Mouse (Mus musculus) neural tube, embryonic 14.5 days (tissue): Measurements from ENCODE around the gene Crip1. TPM values are rescaled to one million over a fixed set of nuclear protein-coding genes. Genes with fewer than 3 reads are reported as not detected.

ENCODE experiments used
- ATAC-seq: fragments of 200-750 bp; cut with Nextera tagmentation; 2 replicates; pipeline ENCODE4 v1.8.0; 2017; ENCODE audit warnings: low read depth, mild to moderate bottlenecking, moderate TSS enrichment, moderate library complexity
- H3K27ac ChIP-seq: fragments of 300-500 bp; sonication (generic); 2 replicates; pipeline ENCODE4 v1.5.1; 2014; ENCODE audit warnings: low read depth, mild to moderate bottlenecking, control low read depth, low read length, moderate library complexity, mixed read lengths
- H3K27me3 ChIP-seq: fragments of 300-500 bp; sonication (generic); 2 replicates; pipeline ENCODE4 v1.6.1; 2014; ENCODE audit warnings: low read length; ENCODE audit not compliant: control insufficient read depth, insufficient read depth
- H3K36me3 ChIP-seq: fragments of 300-500 bp; sonication (generic); 2 replicates; pipeline ENCODE4 v1.6.1; 2014; ENCODE audit warnings: low read length, mixed read lengths; ENCODE audit not compliant: control insufficient read depth, insufficient read depth
- H3K4me1 ChIP-seq: fragments of 300-500 bp; sonication (generic); 2 replicates; pipeline ENCODE4 v1.6.1; 2014; ENCODE audit warnings: low read length; ENCODE audit not compliant: control insufficient read depth, insufficient read depth
- H3K4me2 ChIP-seq: fragments of 300-500 bp; sonication (generic); 2 replicates; pipeline ENCODE4 v1.6.1; 2014; ENCODE audit warnings: mild to moderate bottlenecking, low read depth, low read length, control low read depth
- H3K4me3 ChIP-seq: fragments of 300-500 bp; sonication (generic); 2 replicates; pipeline ENCODE4 v1.5.1; 2014; ENCODE audit warnings: low read depth, low read length, control low read depth, mixed read lengths
- H3K9ac ChIP-seq: fragments of 300-500 bp; sonication (generic); replicated peaks from 2 replicates; pipeline ENCODE4 v1.6.1; 2014; ENCODE audit warnings: low read depth, mild to moderate bottlenecking, control low read depth, low read length, mixed read lengths
- H3K9me3 ChIP-seq: fragments of 300-500 bp; sonication (generic); 2 replicates; pipeline ENCODE4 v1.6.1; 2016; ENCODE audit warnings: low read length; ENCODE audit not compliant: control insufficient read depth
- WGBS: fragments of 180-500 bp; shearing (Covaris S2); extraction: QIAGEN DNeasy Blood & Tissue Kit; methylation state at CpG from one replicate; pipeline ENCODE4 v1.1.7; 2014; 5-methylcytosine and 5-hydroxymethylcytosine counted together
- polyA plus RNA-seq: library from polyadenylated mRNA; unstranded; fragments of >200 nt; fragmentation: Nextera tagmentation; extraction: Ambion mirVana; gene quantifications from 2 replicates; pipeline ENCODE4 v1.2.1, GENCODE M21; 2014

Gene Crip1
- polyA plus RNA-seq, 1 experiment from 2014 or later: 11.7 TPM

GRCm38 (mm10) chr12:113155887-113156539 lies 9.9 kb downstream of the Crip1 start, which contains the start of gene Tedc1:
Tedc1 (plus strand) TSS chr12:113156421.
- peak within 1 kb of the TSS; percentile 6; the same call in 1 of the 2 replicates for H3K27ac ChIP-seq
- no peaks in the 10 kb centered on the region for H3K9me3 ChIP-seq
- peaks cover 10% of the 10 kb centered on the region for H3K4me1 ChIP-seq
- H3K4me3 ChIP-seq: peak within 1 kb of the TSS; percentile 52
- ATAC-seq: peak; percentile 96
- no peaks in the 10 kb centered on the region for H3K27me3 ChIP-seq
- H3K9ac ChIP-seq: peak within 1 kb of the TSS; percentile 39
- no peaks in the 10 kb centered on the region for H3K36me3 ChIP-seq
- under 1% methylated on average over 46 of the region's 46 CpGs for WGBS
- peak within 1 kb of the TSS; percentile 67 for H3K4me2 ChIP-seq

- Histone ChIP-seq H3K4me3 (peak overlapping the region; percentile 52), H3K4me2 (peak overlapping the region; percentile 67), H3K27me3 (no peaks in the 10 kb centered on the region), H3K9ac (peak overlapping the region; percentile 39), H3K36me3 (no peaks in the 10 kb centered on the region), H3K9me3 (no peaks in the 10 kb centered on the region), H3K27ac (no peak overlapping the region), H3K4me1 (peaks cover 10% of the 10 kb centered on the region)
- no peak for ATAC-seq
- under 1% methylated on average over 23 of the region's 23 CpGs for WGBS
Measured at GRCm38 (mm10) chr12:113156540-113156929, 10.4 kb downstream of the Crip1 start.

DNA sequence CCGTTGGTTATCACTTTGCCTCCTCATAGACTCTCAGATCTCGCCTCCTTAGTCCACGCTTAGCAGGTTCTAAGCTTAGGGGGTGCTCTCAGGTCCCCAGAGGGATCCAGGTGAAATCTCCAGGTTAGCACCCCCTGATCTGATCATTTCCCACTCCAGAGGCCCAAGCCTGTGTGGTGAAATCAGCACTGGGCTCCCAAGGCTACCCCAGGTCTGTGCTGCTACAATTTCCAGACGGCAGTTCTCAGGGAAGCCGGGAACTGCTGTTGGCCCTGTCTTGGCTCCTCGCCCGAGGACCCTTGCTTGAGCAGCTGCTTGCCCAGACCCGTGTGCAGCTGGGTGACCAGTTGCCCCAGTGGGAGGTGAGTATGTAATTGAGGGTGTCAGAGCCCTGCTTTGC lies 10.9 kb downstream of the Crip1 start:
- ATAC-seq: no peak
- peaks cover 7% of the 10 kb centered on the region for H3K4me1 ChIP-seq
- H3K4me2 ChIP-seq: peak overlapping the region; percentile 67
- 37% methylated on average over 8 of the region's 8 CpGs for WGBS
- no peak overlapping the region for H3K9ac ChIP-seq
- no peak overlapping the region for H3K27ac ChIP-seq
- H3K27me3 ChIP-seq: no peaks in the 10 kb centered on the region
- H3K9me3 ChIP-seq: no peaks in the 10 kb centered on the region
- H3K4me3 ChIP-seq: peak overlapping the region; percentile 52; the same call in 1 of the 2 replicates
- no peaks in the 10 kb centered on the region for H3K36me3 ChIP-seq

- no peak for ATAC-seq
- H3K27me3 ChIP-seq: no peaks in the 10 kb centered on the region
- H3K9ac ChIP-seq: no peak overlapping the region
- no peak overlapping the region for H3K4me3 ChIP-seq
- peaks cover 7% of the 10 kb centered on the region for H3K4me1 ChIP-seq
- no peaks in the 10 kb centered on the region for H3K9me3 ChIP-seq
- H3K36me3 ChIP-seq: no peaks in the 10 kb centered on the region
- WGBS: 93% methylated on average over 8 of the region's 8 CpGs
- no peak overlapping the region for H3K4me2 ChIP-seq
- no peak overlapping the region for H3K27ac ChIP-seq
Measured at GRCm38 (mm10) chr12:113157521-113157920, 11.4 kb downstream of the Crip1 start.

- peaks cover 7% of the 10 kb centered on the region for H3K4me1 ChIP-seq
- no peak for ATAC-seq
- WGBS: 93% methylated on average over 8 of the region's 8 CpGs
- H3K36me3 ChIP-seq: no peaks in the 10 kb centered on the region
- H3K4me2 ChIP-seq: no peak overlapping the region
- H3K4me3 ChIP-seq: no peak overlapping the region
- H3K27ac ChIP-seq: no peak overlapping the region
- H3K27me3 ChIP-seq: no peaks in the 10 kb centered on the region
- H3K9me3 ChIP-seq: no peaks in the 10 kb centered on the region
- no peak overlapping the region for H3K9ac ChIP-seq
Measured at GRCm38 (mm10) chr12:113157971-113158370, 11.9 kb downstream of the Crip1 start.

DNA sequence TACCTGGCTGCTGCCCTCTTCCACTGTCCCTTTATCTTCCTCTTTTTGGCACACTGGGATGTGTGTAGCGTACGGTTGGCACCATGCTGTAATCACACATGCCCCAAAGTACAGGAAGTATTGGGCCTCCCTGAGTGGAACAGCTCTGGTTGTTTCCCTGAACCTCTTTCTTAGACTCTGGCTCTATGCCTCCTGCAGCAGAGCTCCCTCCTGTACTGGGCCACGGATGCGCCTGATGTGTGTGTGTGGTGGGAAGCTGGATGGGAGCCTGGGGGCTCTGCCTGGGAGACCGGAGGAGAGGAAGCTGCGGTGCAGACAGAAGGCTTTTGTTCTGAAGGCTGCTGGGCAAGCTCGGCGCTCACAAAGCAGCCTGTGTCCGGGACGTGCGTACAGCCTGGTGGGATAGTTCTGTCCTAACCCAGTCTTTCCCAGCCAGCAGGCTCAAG lies 17.5 kb downstream of the Crip1 start:
- no peaks in the 10 kb centered on the region for H3K27me3 ChIP-seq
- H3K9ac ChIP-seq: no peak overlapping the region
- H3K4me3 ChIP-seq: no peak overlapping the region
- peak; percentile 80 for ATAC-seq
- H3K4me2 ChIP-seq: no peak overlapping the region
- no peaks in the 10 kb centered on the region for H3K9me3 ChIP-seq
- H3K4me1 ChIP-seq: no peaks in the 10 kb centered on the region
- WGBS: 72% methylated on average over 11 of the region's 11 CpGs
- no peaks in the 10 kb centered on the region; the same call in 1 of the 2 replicates for H3K36me3 ChIP-seq
- H3K27ac ChIP-seq: peak overlapping the region; percentile 78

- no peaks in the 10 kb centered on the region; the same call in 1 of the 2 replicates for H3K36me3 ChIP-seq
- H3K9me3 ChIP-seq: no peaks in the 10 kb centered on the region
- ATAC-seq: no peak
- 85% methylated on average over 9 of the region's 9 CpGs for WGBS
- no peak overlapping the region for H3K4me3 ChIP-seq
- no peak overlapping the region for H3K4me2 ChIP-seq
- H3K9ac ChIP-seq: no peak overlapping the region
- H3K4me1 ChIP-seq: no peaks in the 10 kb centered on the region
- no peak overlapping the region for H3K27ac ChIP-seq
- no peaks in the 10 kb centered on the region for H3K27me3 ChIP-seq
Measured at GRCm38 (mm10) chr12:113168031-113168536, 22.0 kb downstream of the Crip1 start.

DNA sequence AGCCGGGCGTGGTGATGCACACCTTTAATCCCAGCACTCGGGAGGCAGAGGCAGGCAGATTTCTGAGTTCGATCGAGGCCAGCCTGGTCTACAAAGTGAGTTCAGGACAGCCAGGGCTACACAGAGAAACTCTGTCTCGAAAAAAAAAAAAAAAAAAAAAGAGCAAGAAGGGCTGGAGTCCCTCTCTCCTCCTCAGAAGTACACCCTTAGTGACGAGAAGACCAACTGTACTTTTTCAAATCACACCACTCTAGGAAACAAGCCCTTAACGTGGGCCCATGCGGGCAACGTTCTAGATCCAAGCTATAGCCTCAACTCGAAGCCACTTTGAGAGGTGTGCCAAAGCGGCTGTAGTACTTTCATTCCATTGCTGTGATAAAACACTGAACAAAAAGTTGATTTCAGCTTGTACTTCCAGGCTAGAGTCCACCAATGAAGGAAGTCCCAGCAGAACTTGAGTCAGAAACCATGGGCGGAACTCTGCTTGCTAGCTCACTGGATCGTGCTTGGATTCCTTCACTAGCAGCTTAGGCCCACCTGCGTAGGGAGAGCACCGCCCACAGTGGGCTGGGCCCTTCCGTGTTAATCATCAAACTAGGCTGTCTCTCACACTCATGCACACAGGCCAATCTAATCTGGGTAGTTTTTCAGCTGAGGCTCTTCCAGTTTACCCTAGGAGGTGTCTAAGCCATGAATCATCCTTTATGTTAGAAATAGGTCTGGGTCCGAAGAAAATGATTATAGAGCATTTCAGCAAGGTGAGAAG lies 31.0 kb downstream of the Crip1 start:
- WGBS: 92% methylated on average over 18 of the region's 18 CpGs
- Histone ChIP-seq H3K4me1 (no peaks in the 10 kb centered on the region), H3K4me3 (no peak overlapping the region)

DNA sequence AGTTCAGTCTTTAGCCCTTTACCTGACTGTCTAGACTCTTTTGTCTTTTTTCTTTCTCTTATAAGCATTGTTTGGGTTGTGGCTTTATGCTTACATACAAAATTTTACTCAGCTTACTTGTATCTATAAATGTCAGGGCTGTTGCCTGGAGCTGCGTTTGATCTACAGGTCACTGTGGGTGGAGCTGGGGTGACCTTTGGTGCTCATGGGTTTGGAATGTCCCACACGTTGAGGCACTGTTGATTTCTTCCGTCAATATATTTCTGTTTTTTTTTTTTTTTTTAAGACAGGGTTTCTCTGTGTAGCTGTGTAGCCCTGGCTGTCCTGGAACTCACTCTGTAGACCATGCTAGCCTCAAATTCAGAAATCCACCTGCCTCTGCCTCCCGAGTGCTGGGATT lies 34.9 kb downstream of the Crip1 start:
- H3K27ac ChIP-seq: no peak overlapping the region
- H3K4me2 ChIP-seq: no peak overlapping the region
- no peaks in the 10 kb centered on the region for H3K36me3 ChIP-seq
- ATAC-seq: no peak
- H3K4me1 ChIP-seq: no peaks in the 10 kb centered on the region; the same call in 1 of the 2 replicates
- 0 out of 2 replicates have a peak, but pooled peaks cover 2% of the 10 kb centered on the region for H3K27me3 ChIP-seq
- no peak overlapping the region for H3K9ac ChIP-seq
- WGBS: 72% methylated on average over 4 of the region's 4 CpGs
- H3K4me3 ChIP-seq: no peak overlapping the region
- no peaks in the 10 kb centered on the region for H3K9me3 ChIP-seq

More for the DNA sequence above, 31.0 kb downstream of the Crip1 start:
- H3K27ac ChIP-seq: no peak overlapping the region
- H3K9ac ChIP-seq: no peak overlapping the region
- no peaks in the 10 kb centered on the region for H3K9me3 ChIP-seq
- no peak for ATAC-seq
- no peaks in the 10 kb centered on the region for H3K36me3 ChIP-seq
- no peak overlapping the region for H3K4me2 ChIP-seq
- H3K27me3 ChIP-seq: no peaks in the 10 kb centered on the region
